Mouse (Mus musculus) midbrain, postnatal 0 days (tissue): ENCODE measurements around the gene Trank1. TPM values are rescaled to one million over a fixed set of nuclear protein-coding genes. Genes with fewer than 3 reads are reported as not detected.

Experiments used
- ATAC-seq: fragments of 200-750 bp; cut with Nextera tagmentation; 2 replicates; pipeline ENCODE4 v1.8.0; 2017; ENCODE audit warnings: moderate number of reproducible peaks, mild to moderate bottlenecking, moderate TSS enrichment, moderate library complexity; ENCODE audit not compliant: low FRiP score
- DNase-seq: peaks from one replicate; pipeline ENCODE4 v3.0.0-alpha.2; 2015; ENCODE audit warnings: low spot score
- H3K27ac ChIP-seq: fragments of 300-500 bp; sonication (generic); 2 replicates; pipeline ENCODE4 v1.5.1; 2014; ENCODE audit warnings: low read depth, mild to moderate bottlenecking, low read length, mixed read lengths
- H3K27me3 ChIP-seq: fragments of 300-500 bp; sonication (generic); 2 replicates; pipeline ENCODE4 v1.6.1; 2014; ENCODE audit warnings: low read length, control low read depth, mixed read lengths; ENCODE audit not compliant: insufficient read depth
- H3K36me3 ChIP-seq: fragments of 300-500 bp; sonication (generic); 2 replicates; pipeline ENCODE4 v1.6.1; 2014; ENCODE audit warnings: low read length, control low read depth, mixed read lengths; ENCODE audit not compliant: insufficient read depth
- H3K4me1 ChIP-seq: fragments of 300-500 bp; sonication (generic); 2 replicates; pipeline ENCODE4 v1.6.1; 2014; ENCODE audit warnings: mild to moderate bottlenecking, control low read depth, antibody characterized with exemption, low read length, mixed read lengths; ENCODE audit not compliant: insufficient read depth
- H3K4me2 ChIP-seq: fragments of 300-500 bp; sonication (generic); 2 replicates; pipeline ENCODE4 v1.6.1; 2014; ENCODE audit warnings: low read depth, mild to moderate bottlenecking, low read length, mixed read lengths; ENCODE audit not compliant: poor library complexity, severe bottlenecking
- H3K4me3 ChIP-seq: fragments of 300-500 bp; sonication (generic); 2 replicates; pipeline ENCODE4 v1.5.1; 2014; ENCODE audit warnings: low read depth, mild to moderate bottlenecking, low read length, moderate library complexity
- H3K9ac ChIP-seq: fragments of 300-500 bp; sonication (generic); replicated peaks from 2 replicates; pipeline ENCODE4 v1.6.1; 2014; ENCODE audit warnings: mild to moderate bottlenecking, low read length, moderate library complexity, mixed read lengths; ENCODE audit not compliant: poor library complexity, severe bottlenecking
- H3K9me3 ChIP-seq: fragments of 300-500 bp; sonication (generic); 2 replicates; pipeline ENCODE4 v1.6.1; 2016; ENCODE audit warnings: low read length, control low read depth
- CTCF ChIP-seq: IDR thresholded peaks from 2 replicates; pipeline ENCODE4 v1.5.1; 2016; ENCODE audit warnings: antibody characterized with exemption, mild to moderate bottlenecking
- WGBS: fragments of 180-500 bp; shearing (Covaris S2); extraction: QIAGEN DNeasy Blood & Tissue Kit; methylation state at CpG from one replicate; pipeline ENCODE4 v1.1.7; 2014; 5-methylcytosine and 5-hydroxymethylcytosine counted together
- polyA plus RNA-seq: library from polyadenylated mRNA; unstranded; fragments of >200 nt; fragmentation: Nextera tagmentation; extraction: Ambion mirVana; gene quantifications from 2 replicates; pipeline ENCODE4 v1.2.1, GENCODE M21; 2015
- total RNA-seq: library from RNA; depleted of rRNA; stranded (reverse); fragments of >200 nt; gene quantifications from 2 replicates; pipeline ENCODE4 v1.2.3, GENCODE M21; 2014

Trank1 gene
- total and polyA plus RNA-seq, 2 experiments from 2014 or later: 21.9 to 55.7 TPM

DNA sequence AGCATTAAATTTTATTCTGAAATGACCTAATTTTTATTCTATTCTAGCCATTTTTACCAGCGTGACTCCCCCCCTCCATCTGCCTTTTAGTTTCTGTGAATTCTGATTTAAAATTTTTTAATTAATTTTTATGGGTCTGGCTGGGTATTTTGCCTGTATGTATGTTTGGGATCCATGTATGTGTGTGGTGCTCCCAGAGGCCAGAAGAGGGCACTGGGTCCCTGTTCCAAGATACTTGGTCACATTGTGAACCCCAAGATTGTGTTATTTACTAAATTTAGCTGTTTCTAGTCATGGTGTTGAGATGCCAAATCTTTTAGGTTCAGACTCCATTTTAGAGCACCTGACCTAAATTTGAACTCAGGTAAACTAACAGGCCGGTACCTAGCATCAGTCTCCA lies 25.1 kb upstream of the Trank1 start:
- TF ChIP-seq CTCF: peak; percentile 63
- Histone ChIP-seq H3K9ac (no peak overlapping the region), H3K27ac (no peak overlapping the region), H3K4me2 (no peak overlapping the region), H3K4me1 (peaks cover 6% of the 10 kb centered on the region; the same call in 1 of the 2 replicates), H3K36me3 (no peaks in the 10 kb centered on the region), H3K9me3 (no peaks in the 10 kb centered on the region), H3K4me3 (no peak overlapping the region), H3K27me3 (no peaks in the 10 kb centered on the region)
- 69% methylated on average over 2 of the region's 2 CpGs for WGBS
- DNase-seq: peak; percentile 17
- no peak for ATAC-seq

- TF ChIP-seq CTCF: no peak
- H3K27ac ChIP-seq: no peak overlapping the region
- H3K36me3 ChIP-seq: no peaks in the 10 kb centered on the region
- H3K4me2 ChIP-seq: no peak overlapping the region
- WGBS: 98% methylated on average over 4 of the region's 4 CpGs
- H3K27me3 ChIP-seq: no peaks in the 10 kb centered on the region
- H3K9ac ChIP-seq: no peak overlapping the region
- no peak for DNase-seq
- H3K4me1 ChIP-seq: peaks cover 6% of the 10 kb centered on the region; the same call in 1 of the 2 replicates
- no peak for ATAC-seq
- no peaks in the 10 kb centered on the region for H3K9me3 ChIP-seq
- H3K4me3 ChIP-seq: no peak overlapping the region
These were observed 23.6 kb upstream of the Trank1 start for GRCm38 (mm10) chr9:111287956-111288355.

GRCm38 (mm10) chr9:111289294-111289831 lies 22.2 kb upstream of the Trank1 start:
- no peak overlapping the region for H3K27ac ChIP-seq
- no peak for DNase-seq
- H3K4me1 ChIP-seq: peaks cover 6% of the 10 kb centered on the region; the same call in 1 of the 2 replicates
- 0 out of 2 replicates have a peak, but pooled peaks have one; percentile 12 for ATAC-seq
- H3K27me3 ChIP-seq: no peaks in the 10 kb centered on the region
- 57% methylated on average over 9 of the region's 9 CpGs for WGBS
- H3K4me2 ChIP-seq: no peak overlapping the region
- no peak overlapping the region for H3K4me3 ChIP-seq
- TF ChIP-seq CTCF: no peak
- no peaks in the 10 kb centered on the region for H3K36me3 ChIP-seq
- no peaks in the 10 kb centered on the region for H3K9me3 ChIP-seq
- no peak overlapping the region for H3K9ac ChIP-seq

DNA sequence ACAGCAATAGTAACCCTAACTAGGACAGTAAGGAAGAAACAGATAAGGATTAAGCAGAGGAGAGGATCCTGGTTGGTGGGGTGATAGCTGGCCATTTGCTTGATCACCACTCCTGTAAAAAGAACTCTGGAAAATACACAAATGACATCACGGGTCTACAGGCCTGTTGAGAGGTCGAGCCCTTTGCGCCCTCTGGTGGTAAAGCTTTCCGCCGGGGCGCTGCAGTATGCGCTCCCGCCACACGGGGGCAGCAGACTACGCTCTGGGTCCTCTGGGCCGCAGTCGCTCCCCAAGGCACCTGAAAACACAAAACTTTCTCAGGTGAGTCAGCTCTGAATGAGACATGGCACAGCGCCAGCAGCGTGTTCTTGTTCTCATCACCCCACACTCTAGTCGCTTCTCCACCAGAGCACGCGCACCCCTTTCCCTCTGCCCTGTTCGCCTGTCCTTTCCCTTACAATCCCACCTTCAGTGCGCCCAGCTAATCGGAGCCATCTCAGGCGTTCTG lies 21.7 kb upstream of the Trank1 start:
- peak; percentile 100 for TF ChIP-seq CTCF
- H3K27ac ChIP-seq: peak overlapping the region; percentile 49
- H3K9ac ChIP-seq: no peak overlapping the region
- no peaks in the 10 kb centered on the region for H3K27me3 ChIP-seq
- DNase-seq: peak; percentile 87
- peaks cover 6% of the 10 kb centered on the region; the same call in 1 of the 2 replicates for H3K4me1 ChIP-seq
- H3K9me3 ChIP-seq: no peaks in the 10 kb centered on the region
- H3K36me3 ChIP-seq: no peaks in the 10 kb centered on the region
- 14% methylated on average over 21 of the region's 21 CpGs for WGBS
- H3K4me3 ChIP-seq: no peak overlapping the region
- H3K4me2 ChIP-seq: peak overlapping the region; percentile 27
- ATAC-seq: peak; percentile 49; the same call in 1 of the 2 replicates

DNA sequence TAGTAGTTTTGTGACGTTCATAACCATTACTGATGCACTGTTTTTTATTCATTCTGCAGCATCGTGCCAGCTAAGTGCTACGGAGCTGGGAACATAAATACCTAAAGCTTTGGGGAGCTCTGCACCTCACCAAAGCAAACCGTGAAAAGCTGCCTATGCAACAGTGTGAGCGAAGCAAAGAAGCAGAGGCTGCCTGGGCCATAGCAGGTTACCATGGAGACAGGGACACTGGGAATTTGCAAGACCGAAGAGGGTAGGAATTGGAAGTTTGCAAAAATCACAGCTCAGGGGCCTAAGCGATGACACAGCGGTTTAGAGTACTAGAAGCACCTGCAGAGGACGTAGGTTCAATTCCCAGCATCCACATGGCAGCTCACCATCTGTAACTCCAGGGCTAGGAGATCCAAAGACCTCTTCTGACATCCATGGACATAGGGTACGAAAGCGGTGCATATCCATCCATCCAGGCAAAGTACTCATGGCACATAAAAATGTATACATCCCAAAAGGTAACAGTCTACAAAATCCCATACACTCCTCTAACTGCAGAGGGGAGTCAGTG lies 20.9 kb upstream of the Trank1 start:
- H3K27ac ChIP-seq: peak overlapping the region; percentile 49; the same call in 1 of the 2 replicates
- H3K4me3 ChIP-seq: no peak overlapping the region
- 39% methylated on average over 11 of the region's 11 CpGs for WGBS
- no peak for DNase-seq
- no peak for TF ChIP-seq CTCF
- H3K9me3 ChIP-seq: no peaks in the 10 kb centered on the region
- peak overlapping the region; percentile 27; the same call in 1 of the 2 replicates for H3K4me2 ChIP-seq
- no peaks in the 10 kb centered on the region for H3K27me3 ChIP-seq
- ATAC-seq: peak; percentile 45; the same call in 1 of the 2 replicates
- no peak overlapping the region for H3K9ac ChIP-seq
- H3K4me1 ChIP-seq: peaks cover 4% of the 10 kb centered on the region; the same call in 1 of the 2 replicates
- no peaks in the 10 kb centered on the region for H3K36me3 ChIP-seq

- DNase-seq: no peak
- H3K27ac ChIP-seq: no peak overlapping the region
- H3K36me3 ChIP-seq: no peaks in the 10 kb centered on the region
- no peaks in the 10 kb centered on the region for H3K9me3 ChIP-seq
- 80% methylated on average over 4 of the region's 4 CpGs for WGBS
- H3K4me2 ChIP-seq: no peak overlapping the region
- H3K4me1 ChIP-seq: peaks cover 3% of the 10 kb centered on the region; the same call in 1 of the 2 replicates
- H3K27me3 ChIP-seq: no peaks in the 10 kb centered on the region
- no peak for TF ChIP-seq CTCF
- no peak overlapping the region for H3K4me3 ChIP-seq
- H3K9ac ChIP-seq: no peak overlapping the region
- no peak for ATAC-seq
These were observed 18.3 kb upstream of the Trank1 start for GRCm38 (mm10) chr9:111293234-111293633.
